Mouse (Mus musculus) kidney, adult 11 months (tissue): ENCODE measurements around the gene Smad5.

Experiments
- DNase-seq: peaks from one replicate; pipeline ENCODE4 v3.0.0; 2022

The Smad5 gene

GRCm38 (mm10) chr13:56702469-56703221 is at the start of gene Smad5:
TSS of gene Smad5 (plus strand) at chr13:56703010.
- peak; percentile 85 for DNase-seq

- DNase-seq = no peak
Observed at GRCm38 (mm10) chr13:56654176-56654575, 48.6 kb upstream of the Smad5 start.

- peak; percentile 60 for DNase-seq
Observed at GRCm38 (mm10) chr13:56657946-56658512, 44.8 kb upstream of the Smad5 start.

GRCm38 (mm10) chr13:56658931-56659330 is 43.9 kb upstream of the Smad5 start:
- DNase-seq = no peak

- DNase-seq = no peak
Observed at GRCm38 (mm10) chr13:56661914-56662621, 40.7 kb upstream of the Smad5 start.

GRCm38 (mm10) chr13:56664256-56665170 is 38.3 kb upstream of the Smad5 start:
- no peak for DNase-seq

GRCm38 (mm10) chr13:56671206-56671605 is 31.6 kb upstream of the Smad5 start:
- DNase-seq = no peak

GRCm38 (mm10) chr13:56677731-56678130 is 25.1 kb upstream of the Smad5 start:
- no peak for DNase-seq

GRCm38 (mm10) chr13:56678188-56678787 is 24.5 kb upstream of the Smad5 start:
- peak; percentile 58 for DNase-seq

- DNase-seq = no peak
Observed at GRCm38 (mm10) chr13:56678826-56679504, 23.8 kb upstream of the Smad5 start.

- no peak for DNase-seq
Observed at GRCm38 (mm10) chr13:56681924-56682323, 20.9 kb upstream of the Smad5 start.

- no peak for DNase-seq
Observed at GRCm38 (mm10) chr13:56682326-56682725, 20.5 kb upstream of the Smad5 start.

- DNase-seq = no peak
Observed at GRCm38 (mm10) chr13:56683306-56683705, 19.5 kb upstream of the Smad5 start.

- DNase-seq = peak; percentile 24
Observed at GRCm38 (mm10) chr13:56692011-56692410, 10.8 kb upstream of the Smad5 start.

- no peak for DNase-seq
Observed at GRCm38 (mm10) chr13:56692644-56693043, 10.2 kb upstream of the Smad5 start.

GRCm38 (mm10) chr13:56695701-56696100 is 7.1 kb upstream of the Smad5 start:
- peak; percentile 59 for DNase-seq

GRCm38 (mm10) chr13:56696699-56697098 is 6.1 kb upstream of the Smad5 start:
- DNase-seq = no peak

GRCm38 (mm10) chr13:56697171-56697570 is 5.6 kb upstream of the Smad5 start:
- DNase-seq = no peak

- no peak for DNase-seq
Observed at GRCm38 (mm10) chr13:56698391-56698790, 4.4 kb upstream of the Smad5 start.

- no peak for DNase-seq
Observed at GRCm38 (mm10) chr13:56699370-56699769, 3.4 kb upstream of the Smad5 start.

GRCm38 (mm10) chr13:56700981-56701380 is 1.8 kb upstream of the Smad5 start:
- no peak for DNase-seq

GRCm38 (mm10) chr13:56701924-56702323 is 886 bp upstream of the Smad5 start:
- DNase-seq = no peak
